Mouse (Mus musculus): ENCODE results near the gene Cacna1a.

DNA sequence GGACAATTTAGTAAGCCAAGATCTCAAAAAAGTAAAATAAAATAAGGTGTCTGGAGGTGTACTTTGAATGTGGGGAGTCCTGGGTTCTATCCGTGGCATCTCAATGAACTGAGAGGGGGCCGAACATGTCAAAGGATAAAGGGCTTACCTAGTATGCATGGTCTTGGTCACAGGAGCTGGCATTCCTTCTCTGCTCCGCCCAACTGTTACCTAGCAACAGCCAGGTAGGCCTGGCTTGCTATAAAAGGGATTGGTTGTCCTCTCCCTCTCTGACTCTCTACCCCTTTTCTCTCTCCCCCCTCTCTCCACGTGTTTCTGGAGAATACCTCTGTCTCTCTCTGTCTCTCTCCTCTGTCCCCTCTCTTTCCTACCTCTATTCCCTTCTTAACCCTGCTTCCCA, 269.4 kb downstream of the Cacna1a start:
- TF ChIP-seq GATA1 (IDR thresholded peaks at IDR 0.05; ENCODE audit: borderline replicate concordance, low read length) = no peak
- TF ChIP-seq FLI1 (IDR thresholded peaks at IDR 0.05; ENCODE audit: low read length) = no peak
